Comparison of ENCODE assay signal across 23 mouse cellular contexts in genomic region chr13:38140521-38140920, GRCm38 (mm10). TPM values are rescaled to one million over a fixed set of nuclear protein-coding genes. Genes with fewer than 3 reads are reported as not detected.
DNase-seq lines count a peak whose midpoint lies in the region; TF ChIP-seq lines count a peak whose summit lies in the region.
"Had no signal": no experiment of that assay in that cellular context is flagged by ENCODE, and none has a peak within 500 bp of the region (broad histone marks: within the 10 kb centered on the region; RNA-seq: fewer than 3 reads in every experiment).

No protein-coding gene starts in this region.

- H3K27ac ChIP-seq in heart, adult 2 months, result no peak overlapping the region
- H3K27ac ChIP-seq: embryonic facial prominence, embryonic 13.5 days; embryonic facial prominence, embryonic 15.5 days; forebrain, embryonic 10.5 days; forebrain, embryonic 12.5 days had no signal

- no peak for TF ChIP-seq CTCF in heart, adult 2 months (IDR thresholded peaks at IDR 0.05)

- no peak overlapping the region for H3K9ac ChIP-seq in heart, adult 2 months (ENCODE audit: low read depth, low read length)
- H3K9ac ChIP-seq: embryonic facial prominence, embryonic 13.5 days; embryonic facial prominence, embryonic 15.5 days; forebrain, embryonic 12.5 days had no signal

- H3K4me1 ChIP-seq in heart, adult 2 months (ENCODE audit: control insufficient read depth, insufficient read depth, low read length), result peaks cover 3% of the 10 kb centered on the region; the same call in 1 of the 2 replicates
- H3K4me1 ChIP-seq: forebrain, embryonic 12.5 days had no signal

- no peak for TF ChIP-seq EP300 in heart, adult 2 months (IDR thresholded peaks at IDR 0.05; ENCODE audit: insufficient read depth, low read depth, low read length)

- no peak overlapping the region for H3K4me3 ChIP-seq in heart, adult 2 months
- H3K4me3 ChIP-seq: embryonic facial prominence, embryonic 13.5 days; embryonic facial prominence, embryonic 15.5 days; erythroblast, embryonic 14.5 days; forebrain, embryonic 10.5 days; forebrain, embryonic 12.5 days had no signal

- TF ChIP-seq POLR2A in heart, adult 2 months (IDR thresholded peaks at IDR 0.05; ENCODE audit: insufficient read depth, low read depth, low read length), result no peak

- DNase-seq in heart, adult 11 months, result peak; percentile 16
- no peak for DNase-seq in heart, adult 2 months
- DNase-seq in ES-CJ7 (ENCODE audit: low read depth, low spot score) (peak; percentile 64), ZHBTc4 (ENCODE audit: low read depth, low spot score) (peak; percentile 54)
- DNase-seq in spleen, adult 18-20 months, result no peak
- DNase-seq: adrenal gland, adult 2 months; adrenal gland, postnatal 10 days; adrenal gland, postnatal 25 days; B cell, adult 2 months; cerebellum, adult 11 months; cerebellum, adult 18-20 months; cerebellum, adult 8-10 months; cerebellum, adult 9-11 months; cerebellum, postnatal 14 days; cerebellum, postnatal 36 days; embryo, embryonic 11 days had no signal

- intact Hi-C loops in heart, adult 2 months (cut with DNase I), result loop anchor here (5.0 kb wide), 1 partner anchor 68 kb away; no protein-coding TSS in a partner anchor

- H3K27me3 ChIP-seq in heart, adult 2 months (ENCODE audit: control insufficient read depth, insufficient read depth, low read length), result 0 out of 2 replicates have a peak, but pooled peaks cover 2% of the 10 kb centered on the region
- H3K27me3 ChIP-seq: CH12.LX; embryonic facial prominence, embryonic 13.5 days; embryonic facial prominence, embryonic 15.5 days had no signal

- H3K36me3 ChIP-seq in heart, adult 2 months (ENCODE audit: control insufficient read depth, insufficient read depth, low read length), result no peaks in the 10 kb centered on the region
- H3K36me3 ChIP-seq: embryonic facial prominence, embryonic 13.5 days; embryonic facial prominence, embryonic 15.5 days; forebrain, embryonic 10.5 days; forebrain, embryonic 12.5 days had no signal

- WGBS in heart, adult 2 months, result 68% methylated on average over 1 of the region's 1 CpGs

- no peaks in the 10 kb centered on the region for H3K79me2 ChIP-seq in heart, adult 2 months (replicated peaks; ENCODE audit: control insufficient read depth, insufficient read depth, low read length)

RNA-seq across cellular contexts. Expression of gene Dsp, which starts 10.6 kb away (rescaled TPM):
- 100 to 1,000 TPM; 449 to 577 TPM for total RNA-seq in heart, adult 2 months (2021)
- polyA plus RNA-seq in heart, adult 2 months (2012; rRNA removed), result 84.4 and 141 TPM in 2 replicates
- total RNA-seq: MEL had no signal
- polyA plus RNA-seq: erythroblast, embryonic 14.5 days had no signal

Comparison
In these comparisons a context has a peak if more than half of its experiments do, and no peak if none do; other contexts are left out.
1. DNase-seq: peak in heart, adult 11 months (single experiment), ES-CJ7 (single experiment) and ZHBTc4 (single experiment); none in heart, adult 2 months (0 of 2) and spleen, adult 18-20 months (0 of 2).